Mouse (Mus musculus) ovary, postnatal 36 days (tissue): ENCODE results near the gene Adcy6.
A peak's percentile ranks its signal among the peaks of the same experiment; 100 is the strongest.

Source experiments
- DNase-seq: peaks from one replicate; pipeline ENCODE4 v3.0.0; 2022; ENCODE audit warnings: low spot score, mixed read lengths

The Adcy6 gene

GRCm38 (mm10) chr15:98628589-98629254 lies 18.8 kb upstream of the Adcy6 start:
- no peak for DNase-seq

GRCm38 (mm10) chr15:98626487-98627212 lies 16.8 kb upstream of the Adcy6 start:
- DNase-seq, result no peak

GRCm38 (mm10) chr15:98626078-98626477 lies 16.2 kb upstream of the Adcy6 start:
- no peak for DNase-seq

GRCm38 (mm10) chr15:98623361-98623821 lies 13.5 kb upstream of the Adcy6 start:
- no peak for DNase-seq

DNA sequence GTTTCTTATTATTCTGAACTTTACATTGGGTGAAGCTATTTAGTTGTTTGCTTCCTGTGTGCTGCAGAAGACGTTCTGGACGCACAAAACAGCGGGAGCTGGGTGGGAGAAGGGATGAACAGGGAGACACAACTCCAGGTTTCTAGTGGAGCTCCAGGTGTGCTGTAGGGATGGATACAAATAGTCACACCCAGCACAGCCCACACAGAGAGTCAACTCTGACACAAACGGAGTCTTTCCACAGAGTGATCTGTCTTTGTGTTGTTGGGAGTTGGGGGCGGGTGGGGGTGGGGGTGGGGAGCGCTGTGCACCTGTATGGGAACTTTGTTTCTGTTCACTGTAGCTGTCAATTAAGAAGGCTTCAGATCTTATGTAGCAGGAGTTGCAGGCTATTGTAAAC lies 12.8 kb upstream of the Adcy6 start:
- DNase-seq, result no peak

GRCm38 (mm10) chr15:98622199-98622598 lies 12.3 kb upstream of the Adcy6 start:
- DNase-seq, result no peak

- peak; percentile 77 for DNase-seq
Observed at GRCm38 (mm10) chr15:98617176-98617537, 7.3 kb upstream of the Adcy6 start.

DNA sequence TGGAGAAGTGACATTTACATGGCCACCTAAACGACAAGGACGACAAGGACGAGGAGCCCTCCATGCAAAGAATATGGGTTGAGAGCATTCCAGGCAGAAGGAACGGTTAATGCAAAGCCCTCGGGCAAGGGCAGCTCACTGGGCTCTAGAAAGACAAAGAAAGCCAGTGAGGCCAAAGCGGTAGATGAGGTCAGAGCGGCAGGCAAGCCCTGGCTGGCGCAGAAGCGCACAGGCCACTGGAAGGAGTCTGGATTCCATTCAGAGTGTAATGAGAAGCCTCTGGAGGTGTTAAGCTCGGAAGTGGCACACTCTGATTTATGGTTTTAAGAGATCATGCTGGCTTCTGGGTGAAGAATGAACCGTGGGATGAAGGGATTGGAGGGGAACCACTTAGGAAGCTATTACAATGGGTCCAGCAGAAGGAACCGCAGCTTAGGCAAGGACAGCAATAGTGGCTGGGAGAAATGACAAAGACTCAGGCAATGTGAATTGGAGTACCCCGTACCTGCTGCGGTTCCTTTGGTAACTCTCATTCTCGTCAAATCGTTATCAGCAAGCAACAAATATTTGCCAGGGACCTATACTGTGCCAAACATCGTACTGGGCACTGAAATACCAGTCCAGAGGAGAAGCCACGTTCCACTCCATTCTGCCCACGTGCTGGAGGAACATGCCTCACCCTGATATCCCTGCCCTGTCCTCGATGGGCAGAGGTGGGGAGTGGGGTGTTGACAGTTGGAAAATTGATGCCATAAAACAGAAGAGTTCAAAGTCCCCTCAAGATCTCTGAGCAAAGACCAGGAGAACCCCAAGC lies 6.7 kb upstream of the Adcy6 start:
- no peak for DNase-seq

DNA sequence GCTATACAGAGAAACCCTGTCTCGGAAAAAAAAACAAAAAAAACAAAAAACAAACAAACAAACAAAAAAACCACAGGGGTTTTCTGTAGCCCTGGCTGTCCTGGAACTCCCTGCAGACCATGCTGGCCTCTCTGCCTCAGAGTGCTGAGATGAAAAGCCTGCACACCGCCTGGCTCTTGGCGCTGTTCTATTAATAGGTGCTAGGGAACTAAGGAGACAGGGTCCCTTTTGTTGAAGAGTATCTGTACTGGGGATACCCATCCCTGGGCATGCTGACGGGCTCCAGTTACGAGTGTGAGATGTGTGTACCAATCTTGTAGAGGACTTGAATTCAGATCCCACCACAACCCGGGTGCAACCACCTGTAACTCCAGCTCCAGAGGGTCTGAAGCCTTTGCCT lies 5.9 kb upstream of the Adcy6 start:
- no peak for DNase-seq

- DNase-seq, result no peak
Observed at GRCm38 (mm10) chr15:98614971-98615370, 5.1 kb upstream of the Adcy6 start.

- peak; percentile 33 for DNase-seq
Observed at GRCm38 (mm10) chr15:98614551-98614950, 4.7 kb upstream of the Adcy6 start.

- DNase-seq, result no peak
Observed at GRCm38 (mm10) chr15:98612229-98612628, 2.4 kb upstream of the Adcy6 start.

GRCm38 (mm10) chr15:98610131-98610633 lies 306 bp upstream of the Adcy6 start:
- DNase-seq, result no peak

DNA sequence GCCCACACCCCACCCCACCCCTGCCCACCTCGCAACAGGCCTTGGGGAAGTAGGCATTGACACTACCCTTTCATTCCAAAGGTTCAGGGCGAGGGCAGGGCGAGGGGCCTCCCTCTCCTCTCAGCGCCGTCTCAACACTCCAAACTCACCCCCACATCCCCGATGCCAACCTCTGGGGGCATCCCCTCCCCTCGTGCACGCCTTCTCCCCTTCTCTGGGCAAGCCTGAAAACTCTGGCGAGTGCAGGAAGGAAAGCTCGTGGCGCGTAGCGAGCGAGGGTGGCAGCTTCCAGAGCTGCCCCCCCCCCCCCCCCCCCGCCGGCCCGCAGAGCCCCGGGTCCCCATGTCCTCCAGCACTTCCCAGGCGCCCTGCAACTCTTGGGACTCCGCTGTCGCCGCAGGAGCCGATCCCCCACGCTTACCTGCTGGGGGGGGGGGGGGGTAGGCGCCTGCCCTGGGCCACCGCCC lies 1.1 kb downstream of the Adcy6 start:
- DNase-seq, result peak; percentile 43

DNA sequence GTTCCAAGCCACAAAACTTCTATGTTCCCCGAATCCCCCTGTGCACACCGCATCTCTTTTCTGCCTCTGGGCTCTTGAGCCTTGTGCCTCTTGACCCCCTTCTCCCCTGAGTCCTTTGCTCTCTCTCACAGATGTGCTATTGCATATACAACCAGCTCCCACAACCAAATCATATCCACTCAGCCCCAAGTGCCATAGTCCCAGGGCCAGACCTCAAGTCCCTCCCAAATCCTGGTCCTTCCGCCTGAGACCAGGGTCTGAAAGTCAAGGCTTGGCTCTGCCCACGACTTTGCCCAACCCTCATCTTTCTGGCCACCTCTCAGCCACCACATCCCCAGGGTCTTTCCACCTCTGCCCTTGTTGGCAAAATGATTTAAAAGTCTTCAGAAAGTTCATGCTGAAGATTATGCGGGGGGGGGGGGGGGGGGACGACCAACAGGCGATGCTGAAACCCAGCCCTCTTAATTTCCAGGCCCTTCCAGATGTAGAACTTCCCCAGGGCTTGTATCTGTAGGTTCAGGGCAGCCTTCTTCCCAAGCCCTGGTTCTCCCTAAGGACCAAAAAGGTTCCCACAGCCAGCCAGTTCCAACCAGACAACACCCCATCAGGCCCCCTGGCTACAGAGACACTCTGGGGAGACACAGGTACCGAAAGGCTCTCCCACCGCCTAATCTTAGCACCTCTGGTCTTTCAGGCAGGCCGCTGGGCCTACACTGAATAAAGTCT lies 1.7 kb downstream of the Adcy6 start:
- peak; percentile 25 for DNase-seq

DNA sequence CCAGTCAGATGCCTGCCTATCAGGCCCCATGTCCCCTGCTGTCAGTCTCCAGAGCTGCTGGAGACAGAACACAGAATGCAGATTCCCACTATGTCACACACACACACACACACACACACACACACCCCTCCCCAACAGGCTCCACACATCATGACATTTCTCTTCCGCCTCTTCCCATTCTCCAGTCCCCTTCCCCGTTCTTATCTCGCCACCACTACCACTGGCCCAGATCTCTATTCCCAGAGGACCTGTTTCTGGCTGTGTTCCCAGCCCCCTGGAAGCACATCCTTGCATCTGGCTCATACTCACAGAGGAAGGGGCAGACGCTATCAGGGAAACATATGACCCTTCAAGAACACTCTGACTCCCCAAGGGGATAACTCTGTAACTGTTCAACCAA lies 2.3 kb downstream of the Adcy6 start:
- DNase-seq, result no peak

DNA sequence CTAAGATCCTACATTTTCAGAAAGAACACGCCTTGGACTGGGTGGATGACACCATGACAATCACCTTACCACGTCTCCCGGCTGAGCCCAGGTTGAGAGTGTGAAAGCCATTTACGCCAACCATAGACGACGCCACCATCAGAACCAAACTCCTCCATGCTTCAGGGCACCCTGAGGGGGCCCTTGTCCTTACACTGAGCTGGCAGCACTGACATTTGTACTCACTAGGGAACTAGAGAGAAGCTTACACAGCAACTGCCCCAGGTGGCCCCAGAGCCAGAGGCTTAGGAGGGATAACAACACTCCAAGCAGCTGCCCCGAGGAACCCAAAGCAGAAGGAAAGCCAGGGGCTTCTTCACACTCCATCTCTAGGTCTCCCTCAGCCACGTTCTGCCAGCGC lies 3.1 kb downstream of the Adcy6 start:
- DNase-seq, result no peak

DNA sequence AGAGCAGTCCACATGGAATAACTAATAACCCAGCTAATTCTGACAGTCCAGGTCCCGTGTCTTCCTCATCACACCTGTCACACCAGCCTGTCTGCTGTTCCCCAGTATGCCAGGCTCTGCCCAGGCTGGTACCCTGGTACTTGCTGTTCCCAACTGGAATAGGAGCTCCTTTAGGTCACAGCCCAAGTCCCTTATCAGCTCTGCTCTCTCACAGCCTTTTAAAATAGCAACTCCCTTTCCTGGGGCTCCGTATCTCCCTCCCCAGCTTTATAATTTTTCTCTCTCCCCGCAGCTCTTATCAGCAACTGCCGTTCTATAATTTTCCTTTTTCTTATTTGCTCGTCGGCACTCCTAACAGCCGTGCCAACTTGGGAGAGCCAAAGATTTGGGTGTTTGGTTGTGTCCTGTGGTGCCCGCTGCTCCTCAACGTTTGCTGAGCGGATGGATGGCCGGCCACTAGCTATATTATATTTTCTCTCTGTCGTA lies 3.8 kb downstream of the Adcy6 start:
- DNase-seq, result no peak

DNA sequence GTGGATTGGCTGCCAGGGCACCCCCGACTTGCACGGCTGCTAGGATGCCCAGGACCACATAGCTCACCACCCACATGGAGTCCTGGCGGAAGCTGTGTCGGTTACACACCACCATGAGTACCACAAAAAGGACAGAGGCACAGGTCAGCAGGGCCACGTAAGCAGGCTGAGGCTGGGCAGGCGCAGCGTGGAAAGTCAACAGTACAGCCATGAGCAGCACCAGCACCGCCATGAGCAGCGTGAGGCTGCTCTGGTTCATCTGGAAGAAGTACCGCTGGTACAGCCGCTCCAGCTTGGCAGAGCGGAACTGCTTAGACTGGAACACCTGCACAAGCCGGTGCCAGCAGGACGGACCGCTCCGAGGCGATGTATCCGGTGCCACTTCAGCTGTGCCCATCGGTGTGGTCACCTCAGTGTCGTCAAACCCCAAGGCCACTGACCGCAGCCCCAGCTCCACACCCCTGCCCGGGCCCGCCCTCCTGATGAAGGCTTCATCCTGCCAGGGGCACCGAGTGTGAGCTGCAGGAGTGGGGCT lies 5.8 kb downstream of the Adcy6 start:
- no peak for DNase-seq

DNA sequence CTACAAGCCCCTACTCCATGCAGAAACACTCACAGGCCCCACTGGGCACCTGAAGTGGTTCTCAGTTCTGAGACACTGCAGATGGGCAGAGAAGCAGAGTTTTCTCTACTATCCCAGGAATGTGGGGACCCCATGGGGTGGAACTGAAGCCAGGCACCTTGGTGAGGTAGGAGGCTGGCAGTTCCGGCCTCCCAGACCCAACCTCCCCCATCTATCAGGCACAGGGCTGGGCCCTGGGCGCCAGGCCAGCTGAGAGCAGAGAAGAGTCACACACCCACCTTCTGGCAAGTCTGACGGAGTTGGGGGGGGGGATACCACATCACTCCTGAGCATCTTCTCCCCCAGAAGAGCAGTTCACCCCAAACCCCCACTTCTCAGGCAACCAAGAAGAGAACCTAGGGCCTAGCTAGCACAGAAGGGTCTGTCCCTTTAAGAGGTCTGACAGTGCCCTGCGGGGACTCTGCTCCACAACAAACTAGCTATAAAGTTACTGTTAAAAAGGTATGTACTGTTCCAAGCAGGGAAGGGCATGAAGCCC lies 6.9 kb downstream of the Adcy6 start:
- DNase-seq, result peak; percentile 32
